Mouse (Mus musculus) myocyte (in vitro differentiated cells): ENCODE data around the gene Mrpl52.

Experiments used
- CEBPB ChIP-seq: IDR thresholded peaks from 2 replicates; pipeline ENCODE4 v1.6.1; 2011; ENCODE audit warnings: mild to moderate bottlenecking, moderate library complexity; ENCODE audit not compliant: poor library complexity, insufficient read depth, severe bottlenecking
- E2F4 ChIP-seq: IDR thresholded peaks from one replicate; pipeline ENCODE4 v1.6.1; 2011; ENCODE audit warnings: mild to moderate bottlenecking, control low read depth, moderate library complexity; ENCODE audit not compliant: insufficient read depth
- MAX ChIP-seq: IDR thresholded peaks from one replicate; pipeline ENCODE4 v1.6.1; 2011; ENCODE audit warnings: low read depth, mild to moderate bottlenecking, control low read depth
- MYOD1 ChIP-seq, 3 experiments: IDR thresholded peaks; one replicate each; pipeline ENCODE4 v1.6.1; 2011; ENCODE audit warnings: control low read depth in 2 of 3, low read depth in 2 of 3, mild to moderate bottlenecking in 2 of 3, moderate library complexity in 1 of 3; ENCODE audit not compliant: insufficient read length in 2 of 3, control insufficient read depth in 1 of 3
- MYOG ChIP-seq, 3 experiments: IDR thresholded peaks; one replicate each; pipeline ENCODE4 v1.6.1; 2011; ENCODE audit warnings: control low read depth in 2 of 3, low read depth in 2 of 3, mild to moderate bottlenecking in 2 of 3; ENCODE audit not compliant: insufficient read length in 2 of 3, control insufficient read depth in 1 of 3, insufficient read depth in 1 of 3
- POLR2A ChIP-seq: IDR thresholded peaks from one replicate; pipeline ENCODE4 v1.6.1; 2011; ENCODE audit warnings: low read depth, mild to moderate bottlenecking, control low read depth, moderate library complexity; ENCODE audit not compliant: insufficient read length
- POLR2AphosphoS2 ChIP-seq: IDR thresholded peaks from one replicate; pipeline ENCODE4 v1.6.1; 2011; ENCODE audit warnings: low read depth, control low read depth; ENCODE audit not compliant: insufficient read length
- TCF12 ChIP-seq: IDR thresholded peaks from one replicate; pipeline ENCODE4 v1.6.1; 2011; ENCODE audit warnings: mild to moderate bottlenecking, control low read depth; ENCODE audit not compliant: poor library complexity, insufficient read depth, severe bottlenecking
- TCF3 ChIP-seq: IDR thresholded peaks from one replicate; pipeline ENCODE4 v1.6.1; 2011; ENCODE audit warnings: low read depth, control low read depth; ENCODE audit not compliant: insufficient read length
- USF1 ChIP-seq: IDR thresholded peaks from one replicate; pipeline ENCODE4 v1.6.1; 2011; ENCODE audit warnings: low read depth, mild to moderate bottlenecking, control low read depth, moderate library complexity

- TF ChIP-seq POLR2A (no peak), POLR2AphosphoS2 (no peak), E2F4 (no peak), MYOD1 (IDR thresholded peaks at IDR 0.05; ENCODE audit: control insufficient read depth in 1 of 3, insufficient read length in 2 of 3, low read depth in 2 of 3) (no peak), TCF3 (no peak), USF1 (no peak), TCF12 (no peak), MAX (no peak), MYOG (IDR thresholded peaks at IDR 0.05; ENCODE audit: control insufficient read depth in 1 of 3, insufficient read depth in 1 of 3, insufficient read length in 2 of 3, low read depth in 2 of 3) (no peak), CEBPB (no peak)
Observed at GRCm38 (mm10) chr14:54377166-54377565, 49.5 kb upstream of the Mrpl52 start.
